Mouse (Mus musculus) mouse trophoblast stem cell (cell line): ENCODE data around the gene Trappc3l.
"Not testable (repeated sequence)": the region's sequence is repeated elsewhere in the genome, so short reads cannot be mapped to it uniquely, and the experiment has no call there.

ENCODE experiments used
- in situ Hi-C, 2 experiments: fragments of 300-500 bp; cut with MseI, MboI; formaldehyde crosslinking; loops; 2 replicates in 1 of 2; 3 replicates in 1 of 2; pipeline ENCODE4 v1.15.1; 2025

The Trappc3l gene

GRCm38 (mm10) chr10:34037401-34037800 is at the start of gene Trappc3l:
Gene Trappc3l, plus strand, starts transcription at chr10:34037597.
- in situ Hi-C loops = loop anchor here in 1 of 2 experiments (10.0 to 25.0 kb wide), 2 partner anchors 57 to 200 kb away; partner anchors contain the start of gene Calhm5

GRCm38 (mm10) chr10:33996686-33997085 is 40.7 kb upstream of the Trappc3l start:
- in situ Hi-C loops = not testable (repeated sequence)

- in situ Hi-C loops = no loop called here
Observed at GRCm38 (mm10) chr10:33998397-33998796, 39.0 kb upstream of the Trappc3l start.

- in situ Hi-C loops = no loop called here
Observed at GRCm38 (mm10) chr10:34012581-34012980, 24.8 kb upstream of the Trappc3l start.

GRCm38 (mm10) chr10:34013241-34013640 is 24.2 kb upstream of the Trappc3l start:
- in situ Hi-C loops = no loop called here

- in situ Hi-C loops = no loop called here
Observed at GRCm38 (mm10) chr10:34018746-34019301, 18.6 kb upstream of the Trappc3l start.

GRCm38 (mm10) chr10:34019302-34020075 is 17.9 kb upstream of the Trappc3l start, which contains the start of gene Rwdd1:
Gene Rwdd1, minus strand, starts transcription at chr10:34019624.
- in situ Hi-C loops = no loop called here

- in situ Hi-C loops = loop anchor here in 1 of 2 experiments (10.0 to 25.0 kb wide), 2 partner anchors 64 to 207 kb away; partner anchors contain the start of gene Calhm5
Observed at GRCm38 (mm10) chr10:34030322-34030721, 7.1 kb upstream of the Trappc3l start.

GRCm38 (mm10) chr10:34033630-34034305 is 3.6 kb upstream of the Trappc3l start:
- in situ Hi-C loops = loop anchor here in 1 of 2 experiments (10.0 to 25.0 kb wide), 2 partner anchors 61 to 204 kb away; partner anchors contain the start of gene Calhm5

- in situ Hi-C loops = loop anchor here in 1 of 2 experiments (10.0 to 25.0 kb wide), 2 partner anchors 58 to 201 kb away; partner anchors contain the start of gene Calhm5
Observed at GRCm38 (mm10) chr10:34036587-34036986, 810 bp upstream of the Trappc3l start.

GRCm38 (mm10) chr10:34044210-34044609 is 6.8 kb downstream of the Trappc3l start, which contains the start of gene Calhm4:
Gene Calhm4, minus strand, starts transcription at chr10:34044310.
- in situ Hi-C loops = loop anchor here in 1 of 2 experiments (25.0 kb wide), 1 partner anchor 193 kb away; no protein-coding TSS in a partner anchor

- in situ Hi-C loops = no loop called here
Observed at GRCm38 (mm10) chr10:34053987-34054386, 16.6 kb downstream of the Trappc3l start.

- in situ Hi-C loops = no loop called here
Observed at GRCm38 (mm10) chr10:34066591-34066990, 29.2 kb downstream of the Trappc3l start.

GRCm38 (mm10) chr10:34069606-34070005 is 32.2 kb downstream of the Trappc3l start:
- in situ Hi-C loops = no loop called here

- in situ Hi-C loops = no loop called here
Observed at GRCm38 (mm10) chr10:34070999-34071492, 33.6 kb downstream of the Trappc3l start.

- in situ Hi-C loops = no loop called here
Observed at GRCm38 (mm10) chr10:34071650-34072049, 34.3 kb downstream of the Trappc3l start.

GRCm38 (mm10) chr10:34074522-34075200 is 37.3 kb downstream of the Trappc3l start:
- in situ Hi-C loops = no loop called here

- in situ Hi-C loops = no loop called here
Observed at GRCm38 (mm10) chr10:34086514-34086913, 49.1 kb downstream of the Trappc3l start.

- in situ Hi-C loops = no loop called here
Observed at GRCm38 (mm10) chr10:34088515-34088914, 51.1 kb downstream of the Trappc3l start.

GRCm38 (mm10) chr10:34089517-34089916 is 52.1 kb downstream of the Trappc3l start:
- in situ Hi-C loops = no loop called here

- in situ Hi-C loops = loop anchor here in 1 of 2 experiments (10.0 kb wide), 1 partner anchor 56 kb away; the partner anchor contains the start of gene Trappc3l
Observed at GRCm38 (mm10) chr10:34090481-34090880, 53.1 kb downstream of the Trappc3l start.
